Mouse (Mus musculus) forebrain, postnatal 0 days (tissue): Measurements from ENCODE around the gene Cd300lf. TPM values are rescaled to one million over a fixed set of nuclear protein-coding genes. Genes with fewer than 3 reads are reported as not detected.

Source experiments
- ATAC-seq: fragments of 200-750 bp; cut with Nextera tagmentation; 2 replicates; pipeline ENCODE4 v1.8.0; 2017; ENCODE audit warnings: mild to moderate bottlenecking, moderate library complexity
- DNase-seq: peaks from one replicate; pipeline ENCODE4 v3.0.0-alpha.2; 2015
- H3K27ac ChIP-seq: fragments of 300-500 bp; sonication (generic); 2 replicates; pipeline ENCODE4 v1.5.1; 2014; ENCODE audit warnings: low read depth, mild to moderate bottlenecking, antibody characterized with exemption, low read length, moderate library complexity, mixed read lengths
- H3K27me3 ChIP-seq: fragments of 300-500 bp; sonication (generic); 2 replicates; pipeline ENCODE4 v1.6.1; 2014; ENCODE audit warnings: mild to moderate bottlenecking, low read length, mixed read lengths; ENCODE audit not compliant: insufficient read depth
- H3K36me3 ChIP-seq: fragments of 300-500 bp; sonication (generic); 2 replicates; pipeline ENCODE4 v1.6.1; 2014; ENCODE audit warnings: mild to moderate bottlenecking, moderate library complexity; ENCODE audit not compliant: insufficient read depth
- H3K4me1 ChIP-seq: fragments of 300-500 bp; sonication (generic); 2 replicates; pipeline ENCODE4 v1.6.1; 2014; ENCODE audit warnings: antibody characterized with exemption; ENCODE audit not compliant: insufficient read depth
- H3K4me2 ChIP-seq: fragments of 300-500 bp; sonication (generic); 2 replicates; pipeline ENCODE4 v1.6.1; 2014; ENCODE audit warnings: low read depth, mild to moderate bottlenecking, moderate library complexity
- H3K4me3 ChIP-seq: fragments of 300-500 bp; sonication (generic); 2 replicates; pipeline ENCODE4 v1.5.1; 2014; ENCODE audit warnings: low read depth, low read length, mixed read lengths
- H3K9ac ChIP-seq: fragments of 300-500 bp; sonication (generic); 2 replicates; pipeline ENCODE4 v1.6.1; 2014; ENCODE audit warnings: mild to moderate bottlenecking
- H3K9me3 ChIP-seq: fragments of 300-500 bp; sonication (generic); 2 replicates; pipeline ENCODE4 v1.6.1; 2016; ENCODE audit warnings: low read length
- CTCF ChIP-seq: sonication (generic); IDR thresholded peaks from 2 replicates; pipeline ENCODE4 v1.5.1; 2016; ENCODE audit warnings: antibody characterized with exemption, control low read depth, low read depth
- WGBS: fragments of 180-500 bp; shearing (Covaris S2); extraction: QIAGEN DNeasy Blood & Tissue Kit; methylation state at CpG from one replicate; pipeline ENCODE4 v1.1.7; 2014; 5-methylcytosine and 5-hydroxymethylcytosine counted together
- polyA plus RNA-seq: library from polyadenylated mRNA; unstranded; fragments of >200 nt; fragmentation: Nextera tagmentation; extraction: Ambion mirVana; gene quantifications from 2 replicates; pipeline ENCODE4 v1.2.1, GENCODE M21; 2015
- total RNA-seq: library from RNA; depleted of rRNA; stranded (reverse); fragments of >200 nt; gene quantifications from 2 replicates; pipeline ENCODE4 v1.2.3, GENCODE M21; 2014

The Cd300lf gene
- total and polyA plus RNA-seq, 2 experiments from 2014 or later: 0.18 to 0.24 TPM

- Histone ChIP-seq H3K9ac (no peak overlapping the region), H3K4me2 (no peak overlapping the region), H3K27me3 (peaks cover 15% of the 10 kb centered on the region), H3K36me3 (no peaks in the 10 kb centered on the region), H3K9me3 (no peaks in the 10 kb centered on the region), H3K27ac (no peak overlapping the region), H3K4me3 (no peak overlapping the region), H3K4me1 (no peaks in the 10 kb centered on the region)
- 79% methylated on average over 9 of the region's 9 CpGs for WGBS
- TF ChIP-seq CTCF: no peak
- ATAC-seq (no peak), DNase-seq (no peak)
Measured at GRCm38 (mm10) chr11:115153088-115153487, 19.3 kb upstream of the Cd300lf start.

GRCm38 (mm10) chr11:115151755-115152429 is 18.1 kb upstream of the Cd300lf start:
- H3K4me1 ChIP-seq: no peaks in the 10 kb centered on the region
- peak; percentile 96 for ATAC-seq
- no peaks in the 10 kb centered on the region for H3K36me3 ChIP-seq
- peaks cover 15% of the 10 kb centered on the region for H3K27me3 ChIP-seq
- peak overlapping the region; percentile 46 for H3K9ac ChIP-seq
- no peak overlapping the region for H3K27ac ChIP-seq
- peak overlapping the region; percentile 28 for H3K4me3 ChIP-seq
- no peak for TF ChIP-seq CTCF
- 2% methylated on average over 15 of the region's 15 CpGs for WGBS
- H3K9me3 ChIP-seq: no peaks in the 10 kb centered on the region
- H3K4me2 ChIP-seq: peak overlapping the region; percentile 52
- peak; percentile 79 for DNase-seq

GRCm38 (mm10) chr11:115150741-115151254 is 17.0 kb upstream of the Cd300lf start:
- no peaks in the 10 kb centered on the region for H3K4me1 ChIP-seq
- WGBS: 77% methylated on average over 6 of the region's 6 CpGs

DNA sequence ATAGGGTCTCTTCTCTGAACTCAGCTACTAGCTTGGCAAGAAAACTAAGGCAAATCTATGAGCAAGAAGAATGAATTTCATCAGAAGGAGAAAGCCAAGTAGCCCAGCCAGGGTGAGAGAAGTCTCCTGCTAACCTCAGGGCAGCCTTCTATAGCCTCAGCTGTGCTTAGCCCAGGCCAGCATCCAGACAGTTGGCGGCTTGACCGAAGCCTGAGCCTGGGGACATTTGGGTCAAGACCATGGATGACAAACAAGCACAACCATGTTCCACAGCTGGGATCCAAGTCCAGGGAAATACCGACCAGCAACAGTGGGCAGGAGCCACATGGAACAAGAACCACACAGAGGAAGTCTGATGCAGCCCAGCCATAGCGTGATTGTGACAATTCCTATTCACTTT is 14.0 kb upstream of the Cd300lf start:
- WGBS: 87% methylated on average over 4 of the region's 4 CpGs
- no peak overlapping the region for H3K4me2 ChIP-seq

More at GRCm38 (mm10) chr11:115150741-115151254, 17.0 kb upstream of the Cd300lf start:
- H3K36me3 ChIP-seq: no peaks in the 10 kb centered on the region
- no peak for TF ChIP-seq CTCF
- no peak for ATAC-seq
- no peak overlapping the region for H3K9ac ChIP-seq
- H3K4me3 ChIP-seq: no peak overlapping the region
- H3K4me2 ChIP-seq: no peak overlapping the region
- no peak overlapping the region for H3K27ac ChIP-seq
- H3K27me3 ChIP-seq: peaks cover 15% of the 10 kb centered on the region
- no peaks in the 10 kb centered on the region for H3K9me3 ChIP-seq
- no peak for DNase-seq

DNA sequence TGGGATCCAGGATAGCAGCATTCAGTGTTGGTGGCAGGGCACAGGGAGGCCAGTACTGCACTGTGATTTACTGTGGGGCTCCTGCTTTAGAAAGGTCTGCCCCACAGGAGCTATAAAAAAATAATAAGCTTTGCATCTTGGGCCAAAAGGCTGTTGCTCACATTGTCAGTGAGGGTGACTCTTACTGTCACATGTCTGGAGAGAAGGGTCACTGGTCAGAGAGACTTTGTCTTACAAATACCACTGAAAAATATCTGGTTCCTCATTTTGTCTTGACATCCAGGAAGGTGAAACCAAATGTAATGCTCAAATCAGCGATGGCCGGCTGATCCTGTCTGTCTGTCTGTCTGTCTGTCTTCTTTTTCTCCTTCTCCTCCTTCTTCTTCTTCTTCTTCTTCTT is 8.2 kb upstream of the Cd300lf start:
- no peak overlapping the region for H3K9ac ChIP-seq
- DNase-seq (no peak), ATAC-seq (no peak)
- H3K4me3 ChIP-seq: no peak overlapping the region
- H3K27ac ChIP-seq: no peak overlapping the region
- H3K27me3 ChIP-seq: peaks cover 4% of the 10 kb centered on the region; the same call in 1 of the 2 replicates
- no peak for TF ChIP-seq CTCF
- H3K9me3 ChIP-seq: no peaks in the 10 kb centered on the region
- no peaks in the 10 kb centered on the region for H3K36me3 ChIP-seq
- WGBS: 85% methylated on average over 2 of the region's 2 CpGs
- H3K4me1 ChIP-seq: no peaks in the 10 kb centered on the region
- no peak overlapping the region for H3K4me2 ChIP-seq

More for the DNA sequence above, 14.0 kb upstream of the Cd300lf start:
- DNase-seq (no peak), ATAC-seq (no peak)
- no peaks in the 10 kb centered on the region for H3K36me3 ChIP-seq
- no peaks in the 10 kb centered on the region for H3K4me1 ChIP-seq
- H3K4me3 ChIP-seq: no peak overlapping the region
- H3K9me3 ChIP-seq: no peaks in the 10 kb centered on the region
- no peak for TF ChIP-seq CTCF
- peaks cover 2% of the 10 kb centered on the region for H3K27me3 ChIP-seq
- no peak overlapping the region for H3K27ac ChIP-seq
- H3K9ac ChIP-seq: no peak overlapping the region

DNA sequence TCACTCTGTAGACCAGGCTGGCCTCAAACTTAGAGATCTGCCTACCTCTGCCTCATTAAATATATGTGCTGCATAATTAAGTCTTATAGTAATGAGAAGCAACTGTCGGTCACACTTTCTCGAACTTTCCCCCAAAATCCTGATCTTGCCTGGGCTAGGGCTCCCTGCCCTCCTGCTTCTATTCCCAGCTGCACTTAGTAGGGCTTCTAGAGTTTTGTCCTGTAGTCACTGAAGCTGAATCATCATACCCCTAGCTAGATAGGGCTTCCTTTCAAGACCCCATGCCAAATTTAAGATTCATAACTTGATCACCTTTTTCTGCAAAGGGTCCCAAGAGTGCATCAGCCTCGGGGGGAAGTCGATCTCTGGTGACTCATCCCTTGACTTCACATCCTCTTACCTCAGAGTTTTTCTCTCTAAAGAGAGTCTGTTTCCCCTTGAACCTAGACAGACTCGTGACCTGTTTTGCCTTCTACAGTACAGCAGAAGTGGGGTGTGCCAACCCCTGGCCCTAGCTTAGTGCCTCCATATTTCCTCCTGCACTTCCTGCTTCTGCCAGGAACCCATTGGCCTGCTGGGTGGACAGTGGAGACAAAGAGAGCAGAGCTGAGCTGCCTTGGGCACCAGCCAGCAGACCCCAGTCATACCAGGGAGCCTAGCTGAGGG is 4.9 kb upstream of the Cd300lf start:
- Histone ChIP-seq H3K4me1 (no peaks in the 10 kb centered on the region), H3K27ac (no peak overlapping the region), H3K4me2 (no peak overlapping the region), H3K36me3 (no peaks in the 10 kb centered on the region), H3K9me3 (no peaks in the 10 kb centered on the region), H3K27me3 (peaks cover 4% of the 10 kb centered on the region; the same call in 1 of the 2 replicates), H3K9ac (no peak overlapping the region), H3K4me3 (no peak overlapping the region)
- ATAC-seq: no peak
- WGBS: 83% methylated on average over 5 of the region's 5 CpGs
- no peak for DNase-seq
- no peak for TF ChIP-seq CTCF

GRCm38 (mm10) chr11:115131768-115132381 is 1.9 kb downstream of the Cd300lf start:
- no peak overlapping the region for H3K27ac ChIP-seq
- 86% methylated on average over 8 of the region's 8 CpGs for WGBS
- ATAC-seq (no peak), DNase-seq (no peak)
- no peak overlapping the region for H3K9ac ChIP-seq
- H3K4me1 ChIP-seq: no peaks in the 10 kb centered on the region
- no peaks in the 10 kb centered on the region for H3K27me3 ChIP-seq
- no peaks in the 10 kb centered on the region for H3K9me3 ChIP-seq
- no peak overlapping the region for H3K4me3 ChIP-seq
- H3K36me3 ChIP-seq: no peaks in the 10 kb centered on the region
- H3K4me2 ChIP-seq: no peak overlapping the region
- no peak for TF ChIP-seq CTCF
